Mouse (Mus musculus) heart, adult 11 months (tissue): ENCODE measurements around the gene 2310057N15Rik.
"Not testable (repeated sequence)": the region's sequence is repeated elsewhere in the genome, so short reads cannot be mapped to it uniquely, and the experiment has no call there.

Experiments
- DNase-seq: peaks from one replicate; pipeline ENCODE4 v3.0.0; 2022

2310057N15Rik gene

DNA sequence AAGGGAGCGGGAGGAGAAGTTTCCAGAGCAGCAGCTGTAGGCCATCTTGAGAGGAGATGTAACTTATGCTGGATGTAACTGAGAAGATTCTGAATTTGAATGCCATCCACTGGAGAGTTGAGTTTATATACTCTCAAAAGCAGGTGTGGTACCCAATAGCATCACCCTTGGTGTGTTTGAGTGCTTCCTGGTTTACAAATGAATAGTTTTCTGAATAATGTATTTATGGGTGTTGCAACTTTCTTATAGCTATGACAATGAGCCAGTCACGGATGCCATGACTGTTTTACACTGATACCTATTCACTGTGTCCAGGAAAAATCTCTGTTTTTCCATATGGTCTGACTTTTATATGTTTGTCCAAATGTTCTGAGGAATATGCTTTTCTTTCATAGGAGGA, at the start of gene 2310057N15Rik:
2310057N15Rik (minus strand) TSS at position 101 of the 400 bp plus-strand sequence.
- DNase-seq, result peak; percentile 33

DNA sequence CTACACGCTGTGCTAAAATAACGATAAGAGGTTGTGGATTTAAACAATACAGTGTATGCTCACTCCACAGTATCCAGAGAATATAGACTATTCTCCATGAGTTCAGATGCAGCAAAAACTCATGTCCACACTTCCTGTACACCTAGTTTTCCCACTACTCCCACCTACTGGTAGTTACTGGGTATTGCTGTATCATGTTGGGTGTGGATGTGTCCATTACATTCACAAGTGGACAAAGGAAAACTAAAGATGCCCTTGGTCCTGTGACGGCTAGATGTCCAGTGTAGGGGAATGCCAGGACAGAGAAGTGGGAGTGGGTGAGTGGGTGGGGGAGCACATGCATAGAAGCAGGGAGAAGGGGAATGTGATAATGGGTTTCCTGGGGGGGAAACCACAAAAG, 49.7 kb upstream of the 2310057N15Rik start:
- DNase-seq, result no peak

DNA sequence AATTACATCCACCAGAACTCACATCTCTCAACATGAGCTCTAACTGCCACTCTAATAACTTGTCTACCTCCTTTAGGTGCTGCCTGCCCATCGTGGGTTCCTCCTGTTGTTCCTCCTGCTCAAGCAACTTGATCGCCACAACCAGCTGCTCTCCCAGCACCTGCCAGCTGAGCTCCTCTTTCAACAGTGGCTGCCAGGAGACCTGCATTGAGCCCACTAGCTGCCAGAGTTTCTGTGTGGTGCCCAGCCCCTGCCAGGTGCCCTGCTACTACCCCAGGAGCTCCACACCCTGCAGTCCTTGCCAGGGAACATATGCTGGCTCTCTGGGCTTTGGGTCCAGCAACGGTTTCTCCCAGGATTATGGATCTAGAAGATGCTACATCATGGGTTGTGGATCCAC, 46.1 kb upstream of the 2310057N15Rik start, which contains the start of gene Krtap15:
Krtap15 (plus strand) TSS at position 150 of the 400 bp plus-strand sequence.
- no peak for DNase-seq

DNA sequence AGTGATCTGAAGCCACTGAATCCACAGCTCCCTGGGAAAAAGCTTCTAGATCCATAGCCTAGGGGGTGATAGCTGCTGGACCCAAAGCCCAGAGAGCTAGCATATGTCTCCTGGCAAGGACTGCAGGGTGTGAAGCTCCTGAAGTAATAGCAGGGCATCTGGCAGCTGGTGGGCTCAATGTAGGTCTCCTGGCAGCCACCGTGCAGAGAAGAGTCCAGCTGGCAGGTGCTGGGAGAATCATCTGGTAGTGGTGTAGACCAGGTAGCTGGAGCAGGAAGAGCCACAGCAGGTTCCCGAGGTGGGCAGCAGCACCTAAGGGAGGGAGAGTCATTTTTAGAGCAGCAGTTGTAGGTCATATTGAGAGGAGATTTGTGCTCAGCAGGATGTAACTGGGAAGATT, 37.8 kb upstream of the 2310057N15Rik start, which contains the start of gene Gm20741:
Gm20741 (minus strand) TSS at position 394 of the 400 bp plus-strand sequence.
- no peak for DNase-seq

DNA sequence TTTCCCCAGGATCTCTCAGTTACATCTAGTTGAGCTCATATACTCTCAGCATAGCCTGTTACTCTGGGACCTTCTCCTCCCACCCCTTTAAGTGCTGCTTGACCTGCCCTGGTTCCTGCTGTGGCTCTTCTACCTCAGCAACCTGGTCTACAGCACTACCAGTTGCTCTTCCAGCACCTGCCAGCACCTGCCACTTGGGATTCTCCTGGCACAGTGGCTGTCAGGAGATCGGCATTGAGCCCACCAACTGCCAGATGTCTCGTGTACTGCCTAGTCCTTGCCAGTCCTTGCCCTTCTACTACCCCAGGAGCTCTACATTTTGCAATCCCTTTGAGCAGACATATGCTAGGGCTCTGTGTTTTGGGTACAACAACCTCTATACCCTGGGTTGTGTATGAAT, 12.8 kb upstream of the 2310057N15Rik start:
- no peak for DNase-seq

DNA sequence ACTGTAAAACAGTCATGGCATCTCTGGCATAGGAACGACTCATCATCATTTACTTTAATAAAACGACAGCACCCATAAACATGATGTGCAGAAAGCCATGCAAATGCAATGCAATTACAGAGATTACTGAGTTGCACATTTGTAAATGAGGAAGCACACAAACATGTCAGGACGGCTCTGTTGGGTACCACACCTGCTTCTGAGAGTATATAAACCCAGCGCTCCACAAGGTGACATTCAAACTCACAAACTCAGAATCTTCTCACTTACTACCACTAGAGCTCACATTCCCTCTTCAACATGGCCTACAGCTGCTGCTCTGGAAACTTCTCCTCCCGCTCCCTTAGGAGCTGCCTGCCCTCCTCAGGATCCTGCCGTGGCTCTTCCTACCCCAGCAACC, 3.6 kb upstream of the 2310057N15Rik start, which contains the start of gene Gm5965:
Gm5965 (plus strand) TSS at position 301 of the 400 bp plus-strand sequence.
- DNase-seq, result no peak

DNA sequence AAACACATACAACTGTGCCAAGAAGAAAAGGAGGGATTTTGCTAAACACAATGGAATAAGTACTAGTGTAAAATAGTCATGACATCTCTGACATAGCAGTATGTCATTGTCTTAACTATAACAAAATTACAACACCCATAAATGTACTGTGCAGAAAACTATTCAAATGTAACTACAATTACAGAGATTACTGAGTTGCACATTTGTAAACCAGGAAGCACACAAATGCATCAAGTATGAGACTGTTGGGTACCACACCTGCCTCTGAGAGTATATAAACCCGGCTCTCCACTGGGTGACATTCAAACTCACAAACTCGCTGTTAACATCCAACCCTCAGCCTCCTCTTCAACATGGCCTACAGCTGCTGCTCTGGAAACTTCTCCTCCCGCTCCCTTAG, 15.5 kb downstream of the 2310057N15Rik start, which contains the start of gene 2310034C09Rik:
2310034C09Rik (plus strand) TSS at position 301 of the 400 bp plus-strand sequence.
- not testable (repeated sequence) for DNase-seq

DNA sequence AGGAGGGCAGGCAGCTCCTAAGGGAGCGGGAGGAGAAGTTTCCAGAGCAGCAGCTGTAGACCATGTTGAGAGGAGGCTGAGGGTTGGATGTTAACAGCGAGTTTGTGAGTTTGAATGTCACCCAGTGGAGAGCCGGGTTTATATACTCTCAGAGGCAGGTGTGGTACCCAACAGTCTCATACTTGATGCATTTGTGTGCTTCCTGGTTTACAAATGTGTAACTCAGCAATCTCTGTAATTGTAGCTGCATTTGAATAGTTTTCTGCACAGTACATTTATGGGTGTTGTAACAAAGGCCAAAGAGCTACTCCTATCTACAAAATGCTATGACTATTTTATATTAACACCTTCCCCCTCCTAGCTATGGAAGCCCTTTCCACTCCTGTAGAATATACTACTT, 22.5 kb downstream of the 2310057N15Rik start, which contains the start of gene Krtap13:
Krtap13 (minus strand) TSS at position 101 of the 400 bp plus-strand sequence.
- DNase-seq, result peak; percentile 1

DNA sequence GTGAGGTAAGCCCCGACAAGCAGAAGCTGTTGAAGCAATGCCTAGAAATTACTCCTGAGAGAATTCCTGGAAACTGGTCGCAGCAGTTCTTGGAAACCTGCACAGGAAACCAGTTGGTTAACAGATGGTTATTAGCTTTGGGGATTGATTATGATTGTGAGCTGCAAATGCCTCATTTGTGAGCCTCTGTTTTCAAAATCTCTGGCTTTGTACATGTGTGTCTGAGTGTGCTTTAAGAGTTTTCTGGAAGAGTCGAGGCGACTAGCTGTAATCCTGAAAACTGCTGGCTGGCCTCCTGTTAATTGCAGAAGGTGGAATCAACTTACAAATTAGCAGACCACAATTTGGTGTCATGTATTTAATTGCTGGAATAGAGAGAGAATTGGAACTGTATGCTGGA, 26.1 kb downstream of the 2310057N15Rik start:
- no peak for DNase-seq

DNA sequence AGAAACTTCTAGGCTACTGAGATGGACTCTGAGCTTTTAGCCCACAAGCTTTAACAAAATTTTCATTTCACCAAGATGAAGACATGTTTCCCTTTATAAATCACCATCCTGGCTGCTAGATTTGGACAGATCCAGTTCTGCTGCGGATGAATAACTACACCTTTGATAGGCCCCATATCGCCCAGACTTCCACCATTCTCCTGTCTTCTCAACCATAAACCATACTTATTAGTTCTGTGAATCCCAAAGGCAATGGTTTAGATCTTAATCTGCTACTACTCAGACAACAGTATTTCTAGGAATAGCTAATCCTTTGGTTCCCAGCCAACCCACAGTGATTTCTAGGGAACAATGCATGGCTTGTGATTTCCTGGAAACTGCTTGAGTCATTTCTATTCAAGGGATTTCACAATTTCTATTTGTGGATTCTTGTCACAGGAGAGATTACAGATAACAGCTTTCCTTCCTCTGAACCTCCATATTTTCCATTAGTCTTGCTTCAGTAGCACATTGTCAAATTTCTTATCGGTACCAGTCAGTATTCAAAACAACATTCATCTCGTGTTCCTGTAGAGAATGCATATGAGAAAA, 29.2 kb downstream of the 2310057N15Rik start:
- peak; percentile 64 for DNase-seq

DNA sequence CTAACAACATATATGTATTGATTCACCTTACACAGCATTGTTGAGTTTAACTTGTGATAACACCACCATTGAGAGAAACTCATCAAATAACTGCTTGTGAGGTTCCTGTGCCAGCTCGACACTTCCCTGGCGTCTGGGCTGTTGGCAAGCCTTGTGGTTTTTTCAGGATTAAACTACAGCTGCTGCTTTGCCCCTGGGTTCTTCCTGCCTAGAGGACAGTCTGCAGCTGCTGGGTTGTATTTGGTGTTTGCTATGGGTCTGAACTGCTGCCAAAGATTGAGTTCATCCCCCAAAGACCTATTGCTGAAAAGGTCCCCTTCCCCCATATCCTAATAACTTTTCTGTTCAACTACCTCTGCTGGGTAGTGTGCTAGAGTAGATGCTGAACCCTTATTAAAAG, 38.6 kb downstream of the 2310057N15Rik start:
- no peak for DNase-seq

DNA sequence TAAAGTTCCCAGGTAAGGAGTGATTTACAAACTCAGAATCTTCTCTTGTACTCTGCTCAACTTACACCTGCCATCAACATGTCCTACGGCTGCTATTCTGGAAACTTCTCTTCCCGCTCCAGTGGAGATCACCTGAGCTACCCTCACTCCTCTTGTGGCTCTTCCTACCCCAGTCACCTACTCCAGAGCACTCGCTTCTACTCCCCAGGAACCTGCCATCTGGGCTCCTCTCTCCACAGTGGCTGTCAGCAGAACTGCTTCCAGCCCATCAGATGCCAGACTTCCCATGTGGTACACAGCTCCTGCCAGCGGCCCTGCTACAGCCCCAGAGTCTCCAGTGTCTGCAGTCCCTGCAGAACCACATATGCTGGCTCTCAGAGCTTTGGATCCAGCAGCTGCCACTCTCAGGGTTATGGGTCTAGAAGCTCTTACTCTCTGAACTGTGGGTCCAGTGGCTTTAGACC, 45.2 kb downstream of the 2310057N15Rik start, which contains the start of gene Krtap13-1:
Krtap13-1 (plus strand) TSS at position 51 of the 464 bp plus-strand sequence.
- DNase-seq, result no peak
